Mouse (Mus musculus): Measurements from ENCODE around the gene Slc25a44.
"Not testable (repeated sequence)": the region's sequence is repeated elsewhere in the genome, so short reads cannot be mapped to it uniquely, and the experiment has no call there.

Slc25a44 gene

GRCm38 (mm10) chr3:88415668-88416067, 9.3 kb downstream of the Slc25a44 start:
- DNase-seq (ENCODE audit: low read depth, low spot score): no peak

DNA sequence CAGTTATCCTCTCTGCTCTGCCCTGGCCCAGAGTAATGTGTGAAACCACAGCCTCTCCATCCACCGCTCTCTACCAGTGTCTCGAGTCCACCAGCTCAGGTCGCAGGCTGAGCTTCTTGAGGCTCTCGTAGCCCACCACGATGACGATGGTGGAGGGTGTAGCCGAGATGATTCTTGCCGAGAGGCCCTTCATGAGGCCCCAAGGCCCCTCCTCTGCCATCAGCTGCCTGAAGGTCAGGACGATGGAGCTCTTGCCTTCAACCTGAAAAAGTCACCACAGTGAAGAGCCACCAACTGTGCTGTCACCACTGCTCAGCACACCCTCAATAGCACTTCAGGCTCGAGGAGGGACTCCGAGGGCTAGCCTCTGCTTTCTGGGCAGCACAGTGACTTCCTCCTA, 12.3 kb downstream of the Slc25a44 start:
- no peak for DNase-seq (ENCODE audit: low read depth, low spot score)

DNA sequence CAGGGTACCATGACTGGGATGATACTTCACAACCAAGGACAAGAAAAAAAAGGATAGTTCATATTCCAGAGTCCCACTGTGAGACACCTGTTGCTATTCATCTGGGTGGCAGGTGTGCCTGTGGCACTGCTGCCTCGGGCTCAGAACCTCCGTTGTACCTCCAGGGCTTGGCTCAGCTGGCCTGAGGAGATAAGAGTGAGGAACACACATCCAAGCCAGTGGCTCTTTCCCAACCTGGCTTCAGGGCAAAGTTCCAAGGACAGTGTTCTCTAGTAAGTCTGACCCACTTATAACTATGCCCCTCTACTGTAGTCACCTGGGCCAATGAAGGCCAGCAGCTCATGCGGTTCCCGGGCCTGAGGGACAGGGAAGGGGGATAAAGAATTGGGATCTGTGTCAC, 13.3 kb downstream of the Slc25a44 start:
- DNase-seq (ENCODE audit: low read depth, low spot score): no peak

DNA sequence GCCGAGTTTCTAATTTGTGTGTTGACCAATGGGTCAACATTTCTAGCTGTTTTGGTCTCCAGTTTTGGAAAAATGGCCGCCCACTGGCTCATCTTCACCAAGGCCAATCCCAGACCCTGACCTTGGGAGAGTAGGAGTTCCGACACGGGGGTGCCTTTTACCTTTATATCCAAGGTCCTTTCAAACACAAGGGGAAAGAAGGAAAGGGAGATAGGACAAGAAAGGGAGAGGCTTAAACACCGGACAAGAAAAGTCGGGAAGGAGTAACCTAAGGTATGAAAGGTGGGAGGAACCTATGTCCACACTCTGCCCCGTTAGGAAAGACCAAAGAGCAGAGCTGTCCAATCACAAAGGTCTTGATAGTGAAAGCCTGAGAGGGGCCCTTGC, 14.3 kb downstream of the Slc25a44 start:
- DNase-seq (ENCODE audit: low read depth, low spot score): no peak

DNA sequence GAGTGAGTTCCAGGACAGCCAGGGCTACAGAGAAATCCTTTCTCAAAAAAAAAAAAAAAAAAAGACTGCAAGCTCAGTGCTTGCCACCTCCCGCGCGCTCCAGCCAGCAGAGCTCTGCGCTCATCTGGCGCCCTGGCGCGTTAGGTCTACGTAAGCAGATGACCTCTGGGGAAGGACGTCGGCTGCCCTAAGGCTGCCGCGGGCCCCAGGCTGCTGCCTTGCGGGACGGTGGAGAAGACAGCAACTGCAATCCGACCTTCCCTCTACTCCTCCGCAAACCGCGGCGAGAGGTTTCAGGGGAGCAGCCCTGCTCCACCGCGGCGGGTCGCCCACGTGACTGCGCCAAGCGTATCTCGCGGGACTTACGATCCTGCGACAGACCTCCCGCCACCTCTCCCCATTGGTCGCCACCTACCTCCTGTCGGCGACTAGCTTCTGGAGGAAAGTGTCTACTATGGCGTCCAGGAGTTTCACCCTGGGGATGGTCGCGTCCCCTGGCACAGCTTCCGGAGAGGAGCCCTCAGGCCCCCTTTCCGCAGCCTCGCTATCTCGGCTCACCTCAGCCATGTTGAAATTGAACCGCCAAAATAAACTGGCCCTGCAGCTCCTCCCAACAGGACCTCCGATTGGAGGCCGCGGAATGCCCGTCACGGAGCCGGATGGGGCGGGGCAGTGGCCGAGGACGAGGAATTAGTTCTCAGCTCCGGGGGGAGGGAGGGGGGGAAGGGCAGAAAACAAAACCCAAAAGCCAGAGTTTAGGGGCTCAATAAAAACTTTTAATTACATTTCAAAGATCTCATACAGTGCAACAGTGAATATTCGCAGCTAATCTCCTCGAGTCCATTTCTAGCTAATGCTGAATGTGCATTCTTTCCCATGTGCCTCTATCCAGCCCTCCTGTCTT, 14.9 kb downstream of the Slc25a44 start, which contains the start of gene Pmf1:
Pmf1 (minus strand) TSS at position 591 of the 904 bp plus-strand sequence.
- peak; percentile 76 for DNase-seq (ENCODE audit: low read depth, low spot score)

DNA sequence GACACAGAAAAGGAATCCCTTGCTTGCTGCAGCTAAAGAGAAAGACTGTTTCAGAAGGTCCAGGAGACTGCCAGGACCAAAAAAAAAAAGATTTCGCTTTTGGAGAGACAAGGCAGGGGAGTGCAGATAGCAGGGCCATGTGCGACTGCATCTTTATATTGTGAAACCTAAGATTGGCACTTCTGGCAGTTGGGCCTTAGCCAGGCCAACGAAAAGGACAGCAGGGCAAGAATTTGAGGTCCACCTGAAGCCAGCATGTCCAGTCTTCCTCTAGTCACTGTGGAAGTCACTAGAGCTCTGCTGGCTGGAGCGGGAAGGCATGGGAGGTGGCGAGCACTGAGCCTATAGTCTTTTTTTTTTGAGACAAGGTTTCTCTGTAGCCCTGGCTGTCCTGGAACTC, 16.0 kb downstream of the Slc25a44 start:
- no peak for DNase-seq (ENCODE audit: low read depth, low spot score)

DNA sequence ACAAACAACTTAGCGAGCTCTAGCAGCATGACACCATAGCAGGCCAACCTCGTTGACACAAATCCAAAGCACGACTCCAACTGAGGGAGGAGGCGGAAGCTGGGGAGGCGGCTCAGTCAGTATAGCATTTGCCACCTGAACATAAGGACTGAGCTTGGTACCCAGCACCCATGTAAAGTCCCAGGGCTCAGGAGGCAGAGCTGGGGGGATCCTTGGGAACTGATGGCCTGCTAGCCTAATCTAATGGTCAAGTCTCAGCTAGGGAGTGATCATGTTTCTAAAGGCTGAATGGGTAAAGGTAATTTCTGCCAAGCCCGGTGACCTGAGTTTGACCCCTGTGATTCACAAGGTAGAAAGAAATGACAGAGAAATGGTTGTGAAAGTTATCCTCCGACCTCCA, 17.4 kb downstream of the Slc25a44 start:
- no peak for DNase-seq (ENCODE audit: low read depth, low spot score)

- peak; percentile 81 for DNase-seq (ENCODE audit: low read depth, low spot score)
Observed at GRCm38 (mm10) chr3:88407090-88407489, 17.8 kb downstream of the Slc25a44 start.

DNA sequence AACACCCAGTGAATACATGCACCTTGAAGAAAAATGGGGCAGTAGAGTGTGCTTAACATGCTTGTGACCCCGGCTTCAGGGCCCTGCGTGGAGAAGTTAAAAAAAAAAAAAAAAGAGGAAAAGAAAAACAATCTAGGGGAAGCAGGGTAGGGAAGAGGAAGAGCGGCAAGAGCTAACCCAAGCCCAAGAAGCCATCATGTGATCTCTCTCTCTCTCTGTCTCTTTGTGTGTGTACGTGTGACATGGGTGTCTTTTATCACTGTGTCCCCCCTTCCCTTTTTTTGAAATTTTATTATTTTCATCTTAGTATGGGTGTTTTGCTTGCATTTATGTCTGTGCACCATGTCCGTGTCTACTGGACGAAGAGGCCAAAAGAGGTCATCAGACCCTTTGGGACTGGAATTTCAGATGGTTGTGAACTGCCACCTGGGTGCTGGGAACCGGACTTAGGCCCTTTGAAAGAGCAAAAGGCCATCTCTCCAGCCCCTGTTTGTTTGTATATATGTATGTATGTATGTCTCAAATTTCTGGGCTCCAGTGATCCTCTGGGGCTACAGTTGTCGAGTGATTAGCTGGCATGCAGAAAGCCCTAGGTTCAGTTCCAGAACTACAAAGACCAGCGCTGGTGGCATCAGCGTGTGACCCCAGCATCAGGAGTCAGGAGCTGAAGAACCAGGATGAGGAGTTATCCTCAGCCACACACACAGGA, 21.3 kb downstream of the Slc25a44 start:
- no peak for DNase-seq (ENCODE audit: low read depth, low spot score)

- DNase-seq (ENCODE audit: low read depth, low spot score): no peak
Observed at GRCm38 (mm10) chr3:88398666-88399065, 26.3 kb downstream of the Slc25a44 start.

- no peak for DNase-seq (ENCODE audit: low read depth, low spot score)
Observed at GRCm38 (mm10) chr3:88395742-88396141, 29.2 kb downstream of the Slc25a44 start.

- DNase-seq (ENCODE audit: low read depth, low spot score): no peak
Observed at GRCm38 (mm10) chr3:88395288-88395687, 29.7 kb downstream of the Slc25a44 start.

DNA sequence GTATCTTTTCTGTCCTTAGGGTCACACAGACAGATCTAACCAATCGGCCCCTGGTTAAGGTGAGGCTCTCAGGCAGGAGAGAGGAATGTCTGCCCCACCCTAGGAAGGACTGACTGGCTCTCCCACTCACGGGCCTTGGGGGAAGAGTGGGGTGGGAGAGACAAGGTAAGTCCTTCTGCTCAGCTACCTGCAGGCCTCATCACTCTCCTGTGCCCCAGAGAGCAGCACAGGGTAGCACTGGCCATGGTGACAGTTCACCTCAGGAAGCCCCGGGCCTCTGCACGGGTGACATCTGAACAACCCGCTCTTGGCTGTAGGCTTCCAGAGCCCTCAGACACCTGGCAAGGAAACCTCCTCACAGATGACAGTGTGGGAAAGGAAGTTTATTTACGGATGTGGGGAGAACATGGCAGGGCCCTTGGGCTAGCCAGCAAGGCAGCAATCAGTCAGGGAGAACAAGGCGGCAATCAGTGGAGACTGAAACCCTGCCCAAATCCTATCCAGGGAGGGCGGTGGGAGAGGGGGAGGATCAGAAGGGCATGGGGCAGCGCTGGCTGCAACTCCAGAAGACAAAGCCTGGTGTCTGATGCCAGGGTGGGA, 31.1 kb downstream of the Slc25a44 start:
- no peak for DNase-seq (ENCODE audit: low read depth, low spot score)

- DNase-seq (ENCODE audit: low read depth, low spot score): no peak
Observed at GRCm38 (mm10) chr3:88384364-88384763, 40.6 kb downstream of the Slc25a44 start, which contains the start of gene Bglap. Bglap (minus strand) TSS chr3:88384464.

DNA sequence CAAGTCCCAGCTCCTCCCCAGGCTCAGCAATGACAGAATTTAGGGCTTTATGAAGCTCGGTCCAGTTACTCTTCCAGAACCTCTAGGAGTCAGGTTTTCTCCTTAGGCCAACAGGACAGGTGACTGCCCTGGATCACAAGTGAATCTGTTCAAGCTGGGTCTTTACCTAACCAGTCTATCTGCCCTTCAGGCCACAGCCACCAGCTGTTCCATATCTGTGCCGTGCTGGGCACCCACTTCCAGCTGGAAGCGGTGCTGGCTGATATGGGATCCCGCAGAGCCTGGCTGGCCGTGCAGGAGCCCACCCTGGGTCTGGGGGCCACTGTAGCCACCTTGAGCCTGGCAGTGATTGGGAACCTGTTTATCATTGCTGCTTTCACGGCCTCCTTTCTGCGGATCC, 42.6 kb downstream of the Slc25a44 start:
- not testable (repeated sequence) for DNase-seq (ENCODE audit: low read depth, low spot score)

- not testable (repeated sequence) for DNase-seq (ENCODE audit: low read depth, low spot score)
Observed at GRCm38 (mm10) chr3:88381389-88382315, 43.3 kb downstream of the Slc25a44 start.

DNA sequence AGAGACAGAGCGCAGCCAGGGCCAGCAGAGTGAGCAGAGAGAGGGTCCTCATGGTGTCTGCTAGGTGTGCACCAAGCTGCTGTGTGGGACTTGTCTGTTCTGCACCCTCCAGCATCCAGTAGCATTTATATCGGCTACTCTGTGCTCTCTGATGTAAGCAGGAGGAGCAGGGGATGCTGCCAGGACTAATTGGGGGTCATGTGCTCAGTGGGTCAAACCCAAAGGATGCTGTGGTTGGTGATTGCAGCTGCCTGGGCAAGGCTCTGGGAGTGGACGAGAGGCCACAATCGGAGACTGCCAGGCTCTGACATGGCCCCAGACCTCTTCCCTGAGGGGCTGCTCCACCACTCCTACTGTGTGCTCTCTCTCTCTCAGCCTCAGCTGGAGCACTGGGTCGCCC, 46.3 kb downstream of the Slc25a44 start, which contains the start of gene Bglap2:
Bglap2 (minus strand) TSS at position 101 of the 400 bp plus-strand sequence.
- not testable (repeated sequence) for DNase-seq (ENCODE audit: low read depth, low spot score)

DNA sequence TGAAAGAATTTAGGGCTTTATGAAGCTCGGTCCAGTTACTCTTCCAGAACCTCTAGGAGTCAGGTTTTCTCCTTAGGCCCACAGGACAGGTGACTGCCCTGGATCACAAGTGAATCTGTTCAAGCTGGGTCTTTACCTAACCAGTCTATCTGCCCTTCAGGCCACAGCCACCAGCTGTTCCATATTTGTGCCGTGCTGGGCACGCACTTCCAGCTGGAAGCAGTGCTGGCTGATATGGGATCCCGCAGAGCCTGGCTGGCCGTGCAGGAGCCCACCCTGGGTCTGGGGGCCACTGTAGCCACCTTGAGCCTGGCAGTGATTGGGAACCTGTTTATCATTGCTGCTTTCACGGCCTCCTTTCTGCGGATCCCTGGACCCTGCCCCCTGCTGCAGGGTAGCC, 48.3 kb downstream of the Slc25a44 start:
- not testable (repeated sequence) for DNase-seq (ENCODE audit: low read depth, low spot score)

- not testable (repeated sequence) for DNase-seq (ENCODE audit: low read depth, low spot score)
Observed at GRCm38 (mm10) chr3:88375750-88376626, 49.0 kb downstream of the Slc25a44 start.

DNA sequence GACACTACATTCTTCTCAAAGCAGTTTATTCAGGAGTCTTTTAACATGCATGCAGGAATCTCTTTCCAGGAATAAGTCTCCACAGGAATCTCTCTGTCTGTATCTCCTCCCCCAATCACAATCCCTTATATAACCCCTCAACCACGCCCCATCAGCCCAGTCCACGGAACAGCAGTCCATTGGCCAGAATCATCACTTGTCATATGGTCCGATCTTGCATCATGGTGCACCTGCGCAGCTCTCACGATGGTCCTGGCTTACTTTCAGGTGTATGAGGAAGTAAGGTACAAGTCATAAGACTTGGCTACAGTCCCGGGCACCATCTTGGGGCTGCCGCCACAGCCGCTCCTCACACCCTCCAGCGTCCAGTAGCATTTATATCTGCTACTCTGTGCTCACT, 52.3 kb downstream of the Slc25a44 start, which contains the start of gene Bglap3:
Bglap3 (minus strand) TSS at position 101 of the 400 bp plus-strand sequence.
- DNase-seq (ENCODE audit: low read depth, low spot score): not testable (repeated sequence)
